Mouse (Mus musculus) kidney, adult 8-10 months (tissue): ENCODE results near the gene Limd1.

Experiments used
- DNase-seq, 2 experiments: peaks; one replicate each; pipeline ENCODE4 v3.0.0; 2022

Limd1 gene

GRCm38 (mm10) chr9:123484830-123485229, 6.3 kb downstream of the Limd1 start:
- DNase-seq: no peak

DNA sequence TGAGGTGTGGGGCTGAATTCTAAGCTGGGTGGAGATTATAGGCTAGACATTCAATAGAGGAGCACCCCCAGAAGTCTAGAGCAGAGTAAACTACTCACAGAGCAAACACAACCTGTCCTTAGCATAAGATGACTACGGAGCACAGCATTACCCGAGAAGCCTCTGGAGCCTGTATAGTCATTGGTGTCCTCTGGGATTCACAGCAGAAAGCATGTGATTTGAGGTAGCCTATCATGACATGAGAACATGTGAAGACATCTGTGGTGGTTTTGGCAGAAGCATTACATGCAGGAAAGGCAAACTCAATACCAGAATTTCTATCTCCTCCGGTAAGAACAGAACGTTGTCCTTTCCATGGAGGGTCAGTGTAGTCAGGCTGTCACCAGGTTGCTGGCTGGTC, 7.1 kb downstream of the Limd1 start:
- no peak for DNase-seq

GRCm38 (mm10) chr9:123486635-123487034, 8.1 kb downstream of the Limd1 start:
- no peak for DNase-seq

DNA sequence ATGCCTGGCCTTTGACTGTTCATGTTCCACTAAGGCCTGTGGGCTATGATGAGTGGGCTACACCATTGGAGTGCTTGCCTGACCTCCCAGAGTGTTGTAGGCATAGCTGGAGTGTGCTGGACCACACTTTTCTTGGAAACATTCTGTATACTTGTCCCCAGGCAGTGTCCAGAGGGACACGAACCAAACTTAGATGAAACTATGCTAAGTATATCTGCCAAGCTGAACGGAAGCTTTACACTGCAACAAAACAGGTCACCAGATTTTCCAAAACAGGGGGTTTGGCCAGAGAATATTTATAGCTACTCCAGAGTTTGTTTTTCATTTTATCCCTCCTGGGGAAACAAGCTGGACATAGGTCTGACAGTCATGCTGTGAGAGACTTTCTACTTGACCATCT, 10.6 kb downstream of the Limd1 start:
- no peak for DNase-seq

DNA sequence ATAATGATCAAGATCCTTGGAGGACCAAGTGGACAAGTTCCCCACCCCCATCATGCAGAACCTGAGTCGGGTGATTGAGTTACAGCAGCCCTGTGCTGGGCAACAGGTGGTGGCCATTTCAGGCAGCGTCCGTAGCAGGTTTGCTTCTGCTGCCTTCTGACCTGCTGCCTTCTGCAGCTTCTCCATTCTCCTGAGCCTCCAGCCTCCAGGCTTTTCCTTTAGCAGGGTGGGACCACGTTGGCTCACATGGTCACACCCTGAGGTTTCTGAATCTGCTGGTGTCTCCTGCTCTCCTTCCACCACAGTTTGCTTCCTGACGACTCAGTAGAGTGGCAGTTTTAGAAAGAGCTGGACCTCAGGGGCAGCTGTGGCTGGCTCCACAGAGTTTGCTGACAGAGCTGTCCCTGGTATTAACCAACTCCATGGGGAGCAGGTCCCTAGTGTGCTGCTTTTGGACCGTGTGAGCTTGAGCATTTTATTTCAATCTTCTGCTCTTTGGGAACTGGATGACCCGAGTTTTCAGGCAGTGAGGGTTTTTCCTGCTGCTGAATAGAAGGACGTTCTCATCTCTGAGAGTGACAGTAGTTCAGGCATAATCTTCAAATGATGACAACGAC, 11.3 kb downstream of the Limd1 start:
- DNase-seq: no peak

- no peak for DNase-seq
Observed at GRCm38 (mm10) chr9:123490930-123491329, 12.4 kb downstream of the Limd1 start.

- DNase-seq: peak; percentile 49
Observed at GRCm38 (mm10) chr9:123491917-123492585, 13.5 kb downstream of the Limd1 start.

- peak; percentile 47 to 49 for DNase-seq
Observed at GRCm38 (mm10) chr9:123496665-123497064, 18.2 kb downstream of the Limd1 start.

DNA sequence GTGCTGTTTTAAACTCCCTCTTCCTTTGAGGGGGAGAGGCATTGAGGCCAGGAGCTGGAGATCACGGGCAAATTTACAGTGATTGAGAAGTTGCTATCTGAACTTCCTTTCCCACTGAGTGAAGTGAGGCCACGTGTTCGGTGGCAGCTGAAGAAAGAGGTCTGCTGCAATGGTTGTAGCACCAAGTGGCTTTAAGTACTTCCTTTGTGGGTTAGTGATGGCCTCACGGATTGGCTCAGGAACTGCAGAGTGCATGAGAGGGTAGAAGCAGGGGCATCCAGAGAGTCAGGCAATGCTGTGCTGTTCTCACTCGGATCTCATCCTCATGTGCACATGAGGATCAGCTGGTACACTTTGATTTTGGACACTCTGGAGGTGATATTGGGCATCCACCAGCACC, 19.4 kb downstream of the Limd1 start:
- DNase-seq: no peak

- DNase-seq: no peak
Observed at GRCm38 (mm10) chr9:123500480-123500879, 22.0 kb downstream of the Limd1 start.

GRCm38 (mm10) chr9:123503171-123503834, 24.8 kb downstream of the Limd1 start:
- DNase-seq: no peak

GRCm38 (mm10) chr9:123504325-123504724, 25.8 kb downstream of the Limd1 start:
- peak; percentile 67 to 73 for DNase-seq

DNA sequence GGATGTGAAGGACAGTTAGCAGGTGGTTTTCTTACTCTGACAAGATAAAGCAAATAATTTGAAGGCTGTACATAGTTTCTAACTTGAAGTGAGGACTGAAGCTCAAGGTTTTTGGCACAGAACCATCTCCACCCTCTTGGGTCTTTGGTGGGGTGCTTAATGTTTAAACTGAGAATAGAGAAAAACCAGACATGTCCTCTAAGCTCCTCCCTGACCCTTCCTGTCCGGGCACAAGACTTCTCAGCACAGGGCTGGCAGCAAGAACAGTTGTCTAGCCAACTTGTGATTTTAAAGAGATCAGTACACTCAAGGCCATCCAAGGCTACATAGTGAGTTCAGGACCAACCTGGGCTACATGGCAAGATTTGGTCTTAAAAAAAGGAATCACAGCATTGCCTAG, 27.1 kb downstream of the Limd1 start:
- peak; percentile 72 to 80 for DNase-seq

- DNase-seq: no peak
Observed at GRCm38 (mm10) chr9:123506270-123507146, 28.0 kb downstream of the Limd1 start.

DNA sequence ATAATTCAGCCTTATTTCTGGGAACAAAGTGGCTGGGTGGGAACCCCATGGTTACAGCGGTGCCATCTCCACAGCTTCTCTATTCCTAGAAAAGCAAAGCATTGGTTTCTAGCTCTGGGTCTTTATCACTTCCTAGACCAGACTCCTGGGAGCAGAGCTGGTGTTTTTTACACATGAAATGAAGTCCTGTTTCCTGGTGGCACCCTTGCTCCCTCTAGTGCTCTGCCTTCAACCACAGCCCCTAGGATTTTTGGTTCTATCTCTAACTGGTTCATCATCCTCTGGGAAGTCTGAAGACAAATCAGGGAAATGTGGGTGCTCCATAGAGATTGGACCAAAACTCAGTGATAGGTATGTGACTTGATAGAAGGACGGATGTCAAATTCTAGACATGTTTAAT, 28.9 kb downstream of the Limd1 start:
- DNase-seq: no peak

GRCm38 (mm10) chr9:123508986-123509385, 30.5 kb downstream of the Limd1 start:
- DNase-seq: no peak

DNA sequence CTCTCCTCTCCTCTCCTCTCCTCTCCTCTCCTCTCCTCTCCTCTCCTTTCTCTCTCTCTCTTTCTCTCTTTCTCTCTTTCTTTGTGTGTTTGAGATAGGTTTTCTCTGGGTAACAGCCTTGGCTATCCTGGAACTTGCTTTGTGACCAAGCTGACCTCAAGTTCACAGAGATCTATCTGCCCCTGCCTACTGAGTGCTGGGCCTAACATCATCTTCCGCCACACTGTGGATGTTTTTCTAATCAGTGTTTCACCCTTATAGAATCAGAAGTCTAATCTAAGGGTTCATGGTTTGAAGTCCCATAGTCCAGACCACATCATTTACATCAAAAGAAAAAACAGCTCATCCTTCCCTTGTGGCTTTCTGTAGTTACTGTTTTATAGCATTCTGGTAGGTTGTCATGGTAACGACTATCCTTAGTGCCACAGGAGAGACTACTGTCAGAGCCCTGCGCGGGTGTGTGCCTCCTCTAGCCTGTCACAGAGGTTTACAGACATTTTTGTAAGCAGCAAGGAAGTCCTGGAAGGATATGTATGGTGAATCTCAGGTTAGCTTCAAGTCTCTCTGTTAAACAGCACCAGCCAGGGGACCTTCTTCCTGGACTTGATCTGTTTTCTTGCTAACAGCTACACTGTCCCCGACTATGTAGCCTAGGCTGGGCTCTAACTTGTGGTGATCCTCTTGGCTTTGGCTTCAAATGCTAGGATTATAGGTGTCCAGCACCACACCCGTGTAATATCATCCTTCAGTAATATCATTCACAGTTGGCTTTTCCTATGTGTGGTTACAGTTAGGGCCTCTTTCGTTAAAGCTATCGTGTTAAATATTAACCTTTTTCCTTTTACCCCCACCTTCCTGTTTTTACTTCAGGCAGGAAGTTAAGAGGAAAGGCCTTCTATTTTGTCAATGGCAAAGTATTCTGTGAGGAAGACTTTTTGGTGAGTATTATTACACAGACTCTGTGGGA, 31.4 kb downstream of the Limd1 start:
- DNase-seq: no peak

DNA sequence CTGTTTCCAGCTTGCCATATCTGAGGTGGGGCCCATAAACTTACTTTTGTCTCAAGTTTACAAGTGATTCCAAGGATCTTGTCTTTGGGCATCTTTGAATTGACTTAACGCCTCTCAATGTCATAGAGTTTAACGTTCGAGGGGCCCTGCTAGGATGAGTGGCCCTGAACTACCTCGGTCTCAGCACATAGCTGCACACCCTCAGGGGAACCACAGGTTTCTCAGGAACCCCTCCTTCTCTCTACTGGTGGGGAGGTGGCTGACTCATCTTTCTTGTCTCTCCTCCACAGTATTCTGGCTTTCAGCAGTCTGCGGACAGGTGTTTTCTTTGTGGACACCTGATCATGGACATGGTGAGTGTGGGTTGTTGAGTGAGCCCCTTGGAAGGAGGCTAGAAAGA, 32.4 kb downstream of the Limd1 start:
- DNase-seq: no peak

GRCm38 (mm10) chr9:123512482-123512881, 34.0 kb downstream of the Limd1 start:
- no peak for DNase-seq

- DNase-seq: no peak
Observed at GRCm38 (mm10) chr9:123515087-123515486, 36.6 kb downstream of the Limd1 start.

DNA sequence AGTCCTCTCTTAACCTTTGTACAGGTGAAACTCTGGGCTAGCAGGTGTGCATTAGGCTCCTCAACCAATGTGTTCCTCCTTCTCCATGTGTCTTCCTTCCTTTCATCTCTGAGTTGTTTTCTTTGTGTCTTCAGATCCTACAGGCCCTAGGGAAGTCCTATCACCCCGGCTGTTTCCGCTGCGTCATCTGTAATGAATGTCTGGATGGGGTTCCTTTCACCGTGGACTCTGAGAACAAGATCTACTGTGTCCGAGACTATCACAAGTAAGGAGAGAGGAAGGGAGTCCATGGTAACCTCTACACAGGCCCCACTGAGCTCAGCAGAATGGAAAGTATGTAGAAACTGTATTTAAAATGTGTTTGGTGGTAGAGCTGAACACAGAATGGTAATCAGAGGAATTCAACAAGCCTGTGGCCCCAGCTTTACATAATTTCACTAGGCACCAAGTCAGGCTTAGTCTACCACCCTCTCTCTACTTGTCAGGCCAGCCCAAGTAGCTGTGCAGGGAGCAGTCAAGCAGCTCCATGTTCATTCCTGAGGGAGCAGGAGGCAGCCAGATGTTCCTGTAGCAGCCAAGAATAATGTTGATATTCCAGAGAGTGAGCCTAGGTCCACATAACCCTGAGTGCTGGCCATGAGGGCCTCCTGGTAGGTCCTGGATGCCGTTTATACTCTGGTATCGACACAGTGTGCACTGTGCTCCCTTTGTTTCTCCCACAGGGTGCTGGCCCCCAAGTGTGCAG, 38.3 kb downstream of the Limd1 start:
- no peak for DNase-seq
